Mouse (Mus musculus) midbrain, postnatal 0 days (tissue): ENCODE results near the gene Nrxn2. TPM values are rescaled to one million over a fixed set of nuclear protein-coding genes. Genes with fewer than 3 reads are reported as not detected.
A peak's percentile ranks its signal among the peaks of the same experiment; 100 is the strongest.

Experiments
- ATAC-seq: fragments of 200-750 bp; cut with Nextera tagmentation; 2 replicates; pipeline ENCODE4 v1.8.0; 2017; ENCODE audit warnings: moderate number of reproducible peaks, mild to moderate bottlenecking, moderate TSS enrichment, moderate library complexity; ENCODE audit not compliant: low FRiP score
- DNase-seq: peaks from one replicate; pipeline ENCODE4 v3.0.0-alpha.2; 2015; ENCODE audit warnings: low spot score
- H3K27ac ChIP-seq: fragments of 300-500 bp; sonication (generic); 2 replicates; pipeline ENCODE4 v1.5.1; 2014; ENCODE audit warnings: low read depth, mild to moderate bottlenecking, low read length, mixed read lengths
- H3K27me3 ChIP-seq: fragments of 300-500 bp; sonication (generic); 2 replicates; pipeline ENCODE4 v1.6.1; 2014; ENCODE audit warnings: low read length, control low read depth, mixed read lengths; ENCODE audit not compliant: insufficient read depth
- H3K36me3 ChIP-seq: fragments of 300-500 bp; sonication (generic); 2 replicates; pipeline ENCODE4 v1.6.1; 2014; ENCODE audit warnings: low read length, control low read depth, mixed read lengths; ENCODE audit not compliant: insufficient read depth
- H3K4me1 ChIP-seq: fragments of 300-500 bp; sonication (generic); 2 replicates; pipeline ENCODE4 v1.6.1; 2014; ENCODE audit warnings: mild to moderate bottlenecking, control low read depth, antibody characterized with exemption, low read length, mixed read lengths; ENCODE audit not compliant: insufficient read depth
- H3K4me2 ChIP-seq: fragments of 300-500 bp; sonication (generic); 2 replicates; pipeline ENCODE4 v1.6.1; 2014; ENCODE audit warnings: low read depth, mild to moderate bottlenecking, low read length, mixed read lengths; ENCODE audit not compliant: poor library complexity, severe bottlenecking
- H3K4me3 ChIP-seq: fragments of 300-500 bp; sonication (generic); 2 replicates; pipeline ENCODE4 v1.5.1; 2014; ENCODE audit warnings: low read depth, mild to moderate bottlenecking, low read length, moderate library complexity
- H3K9ac ChIP-seq: fragments of 300-500 bp; sonication (generic); replicated peaks from 2 replicates; pipeline ENCODE4 v1.6.1; 2014; ENCODE audit warnings: mild to moderate bottlenecking, low read length, moderate library complexity, mixed read lengths; ENCODE audit not compliant: poor library complexity, severe bottlenecking
- H3K9me3 ChIP-seq: fragments of 300-500 bp; sonication (generic); 2 replicates; pipeline ENCODE4 v1.6.1; 2016; ENCODE audit warnings: low read length, control low read depth
- CTCF ChIP-seq: IDR thresholded peaks from 2 replicates; pipeline ENCODE4 v1.5.1; 2016; ENCODE audit warnings: antibody characterized with exemption, mild to moderate bottlenecking
- WGBS: fragments of 180-500 bp; shearing (Covaris S2); extraction: QIAGEN DNeasy Blood & Tissue Kit; methylation state at CpG from one replicate; pipeline ENCODE4 v1.1.7; 2014; 5-methylcytosine and 5-hydroxymethylcytosine counted together
- polyA plus RNA-seq: library from polyadenylated mRNA; unstranded; fragments of >200 nt; fragmentation: Nextera tagmentation; extraction: Ambion mirVana; gene quantifications from 2 replicates; pipeline ENCODE4 v1.2.1, GENCODE M21; 2015
- total RNA-seq: library from RNA; depleted of rRNA; stranded (reverse); fragments of >200 nt; gene quantifications from 2 replicates; pipeline ENCODE4 v1.2.3, GENCODE M21; 2014

The Nrxn2 gene
- total and polyA plus RNA-seq, 2 experiments from 2014 or later = 75.7 to 382 TPM

GRCm38 (mm10) chr19:6492124-6492523 lies 73.6 kb downstream of the Nrxn2 start:
- Histone ChIP-seq H3K4me1 (peaks cover 6% of the 10 kb centered on the region; the same call in 1 of the 2 replicates), H3K36me3 (peaks cover 11% of the 10 kb centered on the region; the same call in 1 of the 2 replicates), H3K4me2 (no peak overlapping the region), H3K9me3 (no peaks in the 10 kb centered on the region), H3K4me3 (no peak overlapping the region), H3K27me3 (no peaks in the 10 kb centered on the region), H3K27ac (0 out of 2 replicates have a peak overlapping the region, but pooled peaks have one; percentile 33), H3K9ac (no peak overlapping the region)
- TF ChIP-seq CTCF = peak; percentile 91
- 21% methylated on average over 12 of the region's 12 CpGs for WGBS
- ATAC-seq (no peak), DNase-seq (peak; percentile 92)

DNA sequence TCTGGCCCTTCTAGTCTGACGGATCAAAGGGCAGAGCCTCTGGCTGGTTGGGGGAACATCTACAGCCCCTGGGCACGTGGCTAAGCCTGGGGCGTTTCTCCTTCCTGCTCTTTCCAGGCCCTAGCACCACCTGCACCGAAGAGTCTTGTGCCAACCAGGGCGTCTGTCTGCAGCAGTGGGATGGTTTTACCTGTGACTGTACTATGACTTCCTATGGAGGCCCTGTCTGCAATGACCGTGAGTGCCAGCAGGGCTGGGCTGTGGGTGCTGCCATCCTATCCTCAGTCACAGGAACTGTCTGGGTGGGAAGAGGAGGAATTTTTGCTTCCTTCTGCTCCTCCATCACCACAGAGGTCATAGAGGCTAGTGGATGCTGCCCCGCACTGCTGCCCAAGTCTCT lies 74.7 kb downstream of the Nrxn2 start:
- Histone ChIP-seq H3K9me3 (no peaks in the 10 kb centered on the region), H3K4me3 (no peak overlapping the region), H3K27me3 (no peaks in the 10 kb centered on the region), H3K36me3 (peaks cover 11% of the 10 kb centered on the region; the same call in 1 of the 2 replicates), H3K27ac (no peak overlapping the region), H3K9ac (no peak overlapping the region), H3K4me1 (peaks cover 6% of the 10 kb centered on the region; the same call in 1 of the 2 replicates), H3K4me2 (no peak overlapping the region)
- ATAC-seq = no peak
- DNase-seq = no peak
- peak; percentile 30; the same call in 1 of the 2 replicates for TF ChIP-seq CTCF
- 83% methylated on average over 7 of the region's 7 CpGs for WGBS

DNA sequence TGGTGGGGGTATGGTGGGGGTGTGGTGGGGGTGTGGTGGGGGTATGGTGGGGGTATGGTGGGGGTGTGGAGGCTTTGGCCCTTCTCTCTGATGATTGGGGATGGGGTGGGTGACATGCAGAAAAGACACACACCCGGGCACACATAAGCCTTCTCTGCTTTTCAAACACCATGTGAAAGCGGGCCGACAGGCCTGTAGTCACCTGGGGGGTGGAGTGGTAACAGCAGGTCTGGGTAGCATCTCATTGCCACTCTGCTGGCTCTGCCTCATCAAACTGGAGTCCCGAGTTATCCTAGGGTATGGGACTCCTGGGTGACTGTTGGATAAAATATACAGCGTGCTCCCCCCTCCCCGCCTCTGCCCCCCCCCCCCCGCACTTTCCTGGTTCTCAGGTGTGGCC lies 75.5 kb downstream of the Nrxn2 start:
- 69% methylated on average over 4 of the region's 7 CpGs for WGBS
- no peak overlapping the region for H3K27ac ChIP-seq
- H3K4me1 ChIP-seq = peaks cover 6% of the 10 kb centered on the region; the same call in 1 of the 2 replicates
- no peak overlapping the region for H3K4me2 ChIP-seq
- H3K9me3 ChIP-seq = no peaks in the 10 kb centered on the region
- DNase-seq (no peak), ATAC-seq (no peak)
- no peak overlapping the region for H3K9ac ChIP-seq
- TF ChIP-seq CTCF = no peak
- peaks cover 11% of the 10 kb centered on the region; the same call in 1 of the 2 replicates for H3K36me3 ChIP-seq
- H3K27me3 ChIP-seq = no peaks in the 10 kb centered on the region
- H3K4me3 ChIP-seq = no peak overlapping the region

- Histone ChIP-seq H3K36me3 (peaks cover 11% of the 10 kb centered on the region; the same call in 1 of the 2 replicates), H3K4me3 (no peak overlapping the region), H3K4me1 (peaks cover 6% of the 10 kb centered on the region; the same call in 1 of the 2 replicates), H3K27me3 (no peaks in the 10 kb centered on the region), H3K9ac (no peak overlapping the region), H3K9me3 (no peaks in the 10 kb centered on the region), H3K27ac (no peak overlapping the region), H3K4me2 (no peak overlapping the region)
- no peak for DNase-seq
- no peak for TF ChIP-seq CTCF
- no peak for ATAC-seq
- WGBS = 66% methylated on average over 18 of the region's 18 CpGs
Measured at GRCm38 (mm10) chr19:6494504-6495170, 76.1 kb downstream of the Nrxn2 start.

- H3K4me1 ChIP-seq = peaks cover 13% of the 10 kb centered on the region; the same call in 1 of the 2 replicates
- TF ChIP-seq CTCF = no peak
- 36% methylated on average over 8 of the region's 8 CpGs for WGBS
- no peaks in the 10 kb centered on the region for H3K9me3 ChIP-seq
- no peaks in the 10 kb centered on the region for H3K27me3 ChIP-seq
- H3K4me3 ChIP-seq = no peak overlapping the region
- H3K4me2 ChIP-seq = peak overlapping the region; percentile 95; the same call in 1 of the 2 replicates
- DNase-seq = no peak
- ATAC-seq = no peak
- H3K27ac ChIP-seq = peak overlapping the region; percentile 98
- peaks cover 9% of the 10 kb centered on the region; the same call in 1 of the 2 replicates for H3K36me3 ChIP-seq
- H3K9ac ChIP-seq = 0 out of 2 replicates have a peak overlapping the region, but pooled peaks have one; percentile 99
Measured at GRCm38 (mm10) chr19:6495714-6496113, 77.2 kb downstream of the Nrxn2 start.
